Mouse (Mus musculus) lung, postnatal 0 days (tissue): ENCODE measurements around the gene Traf5.

ENCODE experiments used
- CTCF ChIP-seq: IDR thresholded peaks from 2 replicates; pipeline ENCODE4 v1.5.1; 2016; ENCODE audit warnings: antibody characterized with exemption, mild to moderate bottlenecking
- EP300 ChIP-seq: IDR thresholded peaks from 2 replicates; pipeline ENCODE4 v1.6.1; 2016; ENCODE audit warnings: antibody characterized with exemption, mild to moderate bottlenecking, control low read depth

DNA sequence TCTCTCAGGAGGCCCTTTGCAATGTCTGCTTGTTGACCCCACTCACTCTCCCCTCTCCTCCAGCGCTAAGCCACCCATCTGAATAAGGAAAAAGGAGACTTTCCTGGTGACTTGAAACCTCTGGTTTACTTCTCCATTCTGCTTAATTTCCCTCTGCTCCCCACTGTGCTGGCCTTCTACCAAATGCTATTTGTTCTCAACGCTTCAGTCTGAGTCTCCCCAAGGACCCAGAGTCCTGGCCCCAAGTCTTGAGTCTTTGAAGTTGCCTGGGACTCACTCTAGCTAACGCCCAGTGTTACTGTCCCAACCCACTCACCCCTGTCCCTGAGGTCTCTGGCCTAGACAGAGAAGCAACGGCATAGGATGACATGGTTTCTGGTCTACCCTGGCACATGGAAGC lies 4.3 kb downstream of the Traf5 start:
- TF ChIP-seq CTCF (no peak), EP300 (no peak)
